Mouse (Mus musculus): ENCODE results near the gene Khdc3.
"Not testable (repeated sequence)": the region's sequence is repeated elsewhere in the genome, so short reads cannot be mapped to it uniquely, and the experiment has no call there.

The Khdc3 gene

GRCm38 (mm10) chr9:73101536-73101935 is at the start of gene Khdc3:
Khdc3 (plus strand) TSS chr9:73101836.
- DNase-seq (ENCODE audit: low spot score in 2 of 2), result no peak

DNA sequence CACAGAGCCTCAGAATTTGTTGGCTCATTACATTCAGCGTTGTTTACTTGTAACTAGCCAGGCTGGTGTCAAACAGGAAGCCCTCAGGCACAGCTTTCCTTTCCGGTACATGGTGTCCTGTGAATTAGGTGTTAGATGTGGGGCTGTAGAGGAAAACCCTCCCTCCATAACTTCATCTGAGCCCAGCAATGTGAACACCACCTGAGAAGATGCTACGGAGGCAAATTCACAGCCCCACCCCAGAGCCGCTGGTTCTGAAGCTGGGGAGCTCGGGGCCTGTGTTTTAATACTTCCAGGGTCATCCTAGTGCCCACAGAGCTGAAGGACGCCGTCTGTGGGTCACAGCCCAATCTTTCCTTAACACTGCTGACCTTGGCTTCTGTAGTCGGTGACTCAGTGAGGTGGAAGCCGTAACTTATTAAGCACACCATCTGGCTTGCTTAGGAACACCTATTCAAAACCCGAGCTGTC is 46.2 kb upstream of the Khdc3 start:
- DNase-seq (ENCODE audit: low spot score in 2 of 2), result no peak

DNA sequence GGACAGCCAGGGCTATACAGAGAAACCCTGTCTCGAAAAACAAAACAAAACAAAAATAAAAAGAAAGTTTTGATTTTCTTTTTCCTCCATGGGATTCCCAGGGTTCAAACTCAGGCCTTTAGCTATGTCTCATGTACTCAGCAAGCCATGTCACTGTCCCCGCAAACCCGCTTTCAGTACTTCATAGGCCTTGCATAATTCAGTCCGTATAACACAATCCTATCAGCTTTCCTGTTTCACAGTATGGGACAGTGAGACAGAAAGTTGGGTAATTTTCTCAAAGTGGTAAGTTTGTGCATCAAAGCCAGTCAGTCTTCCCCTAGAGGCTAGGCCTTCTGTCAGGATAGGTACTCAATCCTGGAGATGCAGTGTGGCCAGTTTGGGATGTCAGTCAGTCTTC is 42.4 kb upstream of the Khdc3 start:
- DNase-seq (ENCODE audit: low spot score in 2 of 2), result no peak

DNA sequence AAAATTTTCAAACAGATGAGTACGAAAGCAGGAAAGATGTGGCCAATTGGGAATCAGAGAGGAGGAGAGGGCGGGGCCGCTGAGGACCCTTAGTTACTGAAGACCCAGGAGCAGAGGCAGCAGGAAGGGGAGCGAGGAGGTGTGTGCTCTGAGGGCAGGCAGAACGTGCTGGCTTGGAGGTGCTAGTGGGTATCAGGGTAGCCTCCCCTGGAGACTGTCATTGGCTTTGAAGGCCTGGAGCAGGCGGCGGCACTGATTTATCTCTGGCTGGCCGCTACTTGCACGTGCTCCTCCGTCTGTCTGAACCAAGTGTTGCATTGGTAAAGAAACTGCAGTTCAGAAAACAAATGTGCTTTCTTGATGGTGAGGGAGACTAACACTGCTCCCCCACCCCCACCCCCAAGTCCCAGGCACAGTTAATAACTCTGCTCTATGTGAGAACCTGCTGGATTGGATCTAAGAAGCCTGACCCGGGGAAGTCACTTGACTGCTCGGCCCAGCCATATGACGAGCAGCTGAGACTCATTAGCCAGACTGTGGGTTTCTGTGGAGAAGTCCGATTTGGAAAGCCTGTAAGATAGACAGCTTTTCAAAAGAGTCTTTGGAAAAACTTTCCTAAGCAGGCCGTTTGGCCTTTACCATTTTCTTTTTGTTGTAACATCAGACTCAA is 37.9 kb upstream of the Khdc3 start:
- DNase-seq (ENCODE audit: low spot score in 2 of 2), result no peak

- DNase-seq (ENCODE audit: low spot score in 2 of 2), result no peak
These were observed 34.5 kb upstream of the Khdc3 start for GRCm38 (mm10) chr9:73067086-73067485.

- peak; percentile 68 to 73 for DNase-seq (ENCODE audit: low spot score in 2 of 2)
These were observed 33.4 kb upstream of the Khdc3 start for GRCm38 (mm10) chr9:73068230-73068679.

- DNase-seq (ENCODE audit: low spot score in 2 of 2), result no peak
These were observed 32.9 kb upstream of the Khdc3 start for GRCm38 (mm10) chr9:73068688-73069087.

DNA sequence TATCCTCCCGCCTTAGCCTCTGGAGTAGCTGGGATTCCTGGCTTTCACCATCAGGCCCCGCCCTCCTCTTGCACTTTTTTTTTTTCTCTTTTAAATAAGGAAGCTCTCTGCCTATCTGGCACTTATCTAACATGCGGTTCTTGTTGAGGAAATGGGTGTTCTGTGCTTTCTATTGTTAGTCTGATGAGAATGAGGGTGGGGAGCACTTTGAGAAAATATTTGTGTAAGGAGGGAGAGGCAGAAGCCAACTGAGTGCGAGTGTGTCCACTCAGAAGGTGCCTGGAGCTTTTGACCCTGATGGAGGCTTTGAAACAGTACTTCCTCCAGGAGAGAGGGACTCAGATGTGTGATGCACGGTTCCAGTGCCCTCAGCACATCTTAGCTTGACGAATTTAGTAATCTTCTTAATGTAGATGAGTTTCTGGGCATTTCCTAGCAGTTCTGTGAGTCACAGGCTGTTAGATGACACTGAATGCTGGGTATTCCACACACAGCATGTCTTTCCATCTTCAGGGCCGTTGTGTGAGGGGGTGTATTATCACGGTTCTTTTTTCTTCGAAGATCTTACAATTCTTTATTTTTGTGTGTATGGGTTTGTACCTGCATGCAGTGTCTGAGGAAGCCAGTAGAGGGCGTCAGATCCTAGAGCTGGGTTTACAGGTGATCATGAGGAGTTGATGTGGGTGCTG is 30.5 kb upstream of the Khdc3 start:
- no peak for DNase-seq (ENCODE audit: low spot score in 2 of 2)

- DNase-seq (ENCODE audit: low spot score in 2 of 2), result no peak
These were observed 29.2 kb upstream of the Khdc3 start for GRCm38 (mm10) chr9:73072426-73072825.

DNA sequence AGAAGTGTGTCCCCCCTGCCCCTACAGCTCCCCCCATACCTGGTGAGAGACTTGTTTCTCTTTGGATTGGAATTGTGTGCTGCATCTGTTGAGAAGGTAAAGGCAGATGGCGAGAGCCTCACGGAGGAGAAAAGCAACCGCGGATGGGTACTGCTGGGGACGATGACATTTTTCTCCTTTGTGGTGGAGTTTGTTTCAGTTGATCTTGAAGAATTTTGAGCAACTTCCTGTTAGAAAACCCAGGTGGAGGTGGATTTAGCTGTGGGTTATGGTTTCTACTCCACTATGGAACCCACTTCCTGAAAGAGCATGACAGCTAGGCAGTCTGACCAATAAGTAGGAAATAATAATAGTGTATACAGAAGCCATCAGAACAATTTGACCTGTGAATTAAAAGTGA is 28.5 kb upstream of the Khdc3 start:
- DNase-seq (ENCODE audit: low spot score in 2 of 2), result no peak

GRCm38 (mm10) chr9:73079349-73079748 is 22.3 kb upstream of the Khdc3 start:
- DNase-seq (ENCODE audit: low spot score in 2 of 2), result not testable (repeated sequence)

- no peak for DNase-seq (ENCODE audit: low spot score in 2 of 2)
These were observed 21.8 kb upstream of the Khdc3 start for GRCm38 (mm10) chr9:73079801-73080325.

GRCm38 (mm10) chr9:73082291-73083000 is 19.2 kb upstream of the Khdc3 start:
- no peak for DNase-seq (ENCODE audit: low spot score in 2 of 2)

- no peak for DNase-seq (ENCODE audit: low spot score in 2 of 2)
These were observed 17.7 kb upstream of the Khdc3 start for GRCm38 (mm10) chr9:73083956-73084355.

- DNase-seq (ENCODE audit: low spot score in 2 of 2), result no peak
These were observed 15.8 kb upstream of the Khdc3 start for GRCm38 (mm10) chr9:73085845-73086244.

DNA sequence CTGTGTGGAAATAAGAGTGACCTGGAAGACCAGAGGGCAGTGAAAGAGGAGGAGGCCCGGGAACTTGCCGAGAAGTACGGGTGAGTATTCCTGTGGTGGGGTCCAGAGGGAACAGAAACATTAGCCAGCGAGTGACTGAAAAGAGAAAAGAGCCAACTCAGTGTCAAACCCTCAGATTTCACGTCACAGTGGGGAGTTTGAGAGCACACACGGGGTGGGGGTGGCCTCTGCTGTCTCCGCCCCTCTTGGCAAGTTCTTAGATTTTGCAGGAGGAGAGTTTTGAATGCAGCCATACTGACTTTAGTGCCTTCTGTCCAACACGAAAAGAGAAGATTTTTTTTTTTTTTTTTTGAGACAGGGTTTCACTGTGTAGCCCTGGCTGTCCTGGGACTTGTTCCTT is 14.5 kb upstream of the Khdc3 start:
- DNase-seq (ENCODE audit: low spot score in 2 of 2), result no peak

DNA sequence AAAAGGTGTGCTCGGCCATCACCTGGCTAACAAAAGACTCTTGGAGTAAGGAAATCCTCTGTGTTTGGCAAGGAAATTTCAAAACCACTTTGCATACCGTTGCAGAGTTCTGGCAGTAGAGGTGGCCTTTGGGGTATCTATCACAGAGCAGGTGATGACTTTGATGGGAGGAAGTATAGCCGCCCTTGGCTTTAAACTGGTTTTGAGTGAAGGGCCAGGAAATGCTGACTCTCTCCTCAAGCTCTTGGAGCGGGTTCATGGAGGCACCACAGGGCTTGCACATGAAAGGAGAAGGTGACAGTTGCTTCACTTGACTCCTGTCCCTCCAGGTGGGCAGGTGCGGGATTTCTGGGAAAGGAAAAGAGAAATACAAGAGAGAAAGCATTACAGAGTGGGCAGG is 14.1 kb upstream of the Khdc3 start:
- no peak for DNase-seq (ENCODE audit: low spot score in 2 of 2)

- no peak for DNase-seq (ENCODE audit: low spot score in 2 of 2)
These were observed 12.3 kb upstream of the Khdc3 start for GRCm38 (mm10) chr9:73089222-73089920.

DNA sequence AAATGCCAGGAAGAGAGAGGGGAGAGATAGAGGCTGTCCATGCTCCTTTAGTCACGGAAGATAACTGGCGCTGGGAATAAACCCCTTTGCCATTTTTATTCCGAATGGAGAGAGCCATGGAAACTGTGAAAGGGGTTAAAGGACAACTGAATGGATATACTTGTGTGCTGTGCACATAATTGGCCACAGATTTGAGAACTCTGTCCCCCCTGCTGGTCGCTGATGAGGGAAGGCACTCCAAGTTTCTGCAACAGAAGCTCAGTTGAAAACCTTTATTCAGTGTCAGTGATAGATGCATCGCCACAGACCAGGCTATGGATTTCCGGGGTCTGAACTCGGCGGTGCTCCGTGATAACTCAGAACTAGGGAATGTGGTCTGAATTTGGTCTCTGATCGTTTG is 11.5 kb upstream of the Khdc3 start:
- no peak for DNase-seq (ENCODE audit: low spot score in 2 of 2)

- DNase-seq (ENCODE audit: low spot score in 2 of 2), result peak in 1 of 2 experiments; percentile 54
These were observed 9.9 kb upstream of the Khdc3 start for GRCm38 (mm10) chr9:73091747-73092146.

- peak in 1 of 2 experiments; percentile 30 for DNase-seq (ENCODE audit: low spot score in 2 of 2)
These were observed 7.1 kb upstream of the Khdc3 start for GRCm38 (mm10) chr9:73094580-73094979.

DNA sequence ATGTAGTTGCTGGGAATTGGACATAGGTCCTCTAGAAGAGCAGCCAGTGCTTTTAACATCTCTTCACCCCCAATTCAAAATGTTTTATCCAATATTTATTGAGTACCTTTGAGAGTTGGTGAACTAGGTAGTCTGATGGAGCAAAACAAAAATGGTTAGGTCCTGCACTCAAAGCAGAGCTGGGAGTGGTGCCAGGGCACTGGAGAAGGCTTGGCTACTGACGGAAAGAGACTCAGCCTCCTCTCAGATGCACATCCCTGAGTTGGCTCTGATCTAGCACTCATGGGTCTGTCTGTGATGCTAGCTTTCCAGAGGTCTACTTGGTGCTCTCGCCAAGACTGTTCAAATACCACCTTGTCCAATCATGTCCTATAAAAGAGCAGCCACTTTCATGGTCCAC is 3.7 kb upstream of the Khdc3 start:
- no peak for DNase-seq (ENCODE audit: low spot score in 2 of 2)
